Mouse (Mus musculus) frontal cortex, adult 2 months (tissue): Measurements from ENCODE around the gene Hyls1. TPM values are rescaled to one million over a fixed set of nuclear protein-coding genes. Genes with fewer than 3 reads are reported as not detected.

Experiments used
- DNase-seq, 2 experiments: peaks; one replicate each; pipeline ENCODE4 v3.0.0; 2022; ENCODE audit warnings: low spot score in 1 of 2; ENCODE audit errors: extremely low spot score in 1 of 2
- polyA plus RNA-seq: library from polyadenylated mRNA; depleted of rRNA; stranded (reverse); fragments of >200 nt; gene quantifications from 2 replicates; pipeline ENCODE4 v1.2.3, GENCODE M21; 2012

Gene Hyls1
- polyA plus RNA-seq, 1 experiment: 6.2 TPM

GRCm38 (mm10) chr9:35545704-35546103 is 24.5 kb downstream of the Hyls1 start:
- DNase-seq: no peak

- no peak for DNase-seq
These were observed 25.5 kb downstream of the Hyls1 start for GRCm38 (mm10) chr9:35544666-35545065.

- no peak for DNase-seq
These were observed 26.9 kb downstream of the Hyls1 start for GRCm38 (mm10) chr9:35543099-35543860.

- DNase-seq: no peak
These were observed 28.3 kb downstream of the Hyls1 start for GRCm38 (mm10) chr9:35541941-35542340.

GRCm38 (mm10) chr9:35541488-35541887 is 28.7 kb downstream of the Hyls1 start:
- DNase-seq: peak in 1 of 2 experiments; percentile 91

GRCm38 (mm10) chr9:35541024-35541423 is 29.2 kb downstream of the Hyls1 start:
- DNase-seq: no peak

GRCm38 (mm10) chr9:35539001-35539750 is 31.0 kb downstream of the Hyls1 start:
- DNase-seq: no peak

- DNase-seq: no peak
These were observed 34.3 kb downstream of the Hyls1 start for GRCm38 (mm10) chr9:35535876-35536275.

GRCm38 (mm10) chr9:35535110-35535509 is 35.1 kb downstream of the Hyls1 start:
- peak in 1 of 2 experiments; percentile 74 for DNase-seq

- no peak for DNase-seq
These were observed 36.9 kb downstream of the Hyls1 start for GRCm38 (mm10) chr9:35533266-35533665.

- no peak for DNase-seq
These were observed 40.4 kb downstream of the Hyls1 start for GRCm38 (mm10) chr9:35529796-35530195.

GRCm38 (mm10) chr9:35529141-35529540 is 41.1 kb downstream of the Hyls1 start:
- no peak for DNase-seq

- DNase-seq: peak; percentile 61 to 89
These were observed 46.2 kb downstream of the Hyls1 start for GRCm38 (mm10) chr9:35523941-35524411.

- DNase-seq: peak; percentile 60 to 75
These were observed 46.7 kb downstream of the Hyls1 start for GRCm38 (mm10) chr9:35523541-35523940.

- no peak for DNase-seq
These were observed 47.2 kb downstream of the Hyls1 start for GRCm38 (mm10) chr9:35522821-35523515.

- no peak for DNase-seq
These were observed 48.0 kb downstream of the Hyls1 start for GRCm38 (mm10) chr9:35522241-35522640.

GRCm38 (mm10) chr9:35520631-35521348 is 49.4 kb downstream of the Hyls1 start:
- no peak for DNase-seq

GRCm38 (mm10) chr9:35518169-35518568 is 52.0 kb downstream of the Hyls1 start, which contains the start of gene Gm1113:
Gene Gm1113, minus strand, starts transcription at chr9:35518269.
- no peak for DNase-seq

GRCm38 (mm10) chr9:35516711-35517110 is 53.5 kb downstream of the Hyls1 start:
- no peak for DNase-seq

GRCm38 (mm10) chr9:35516182-35516581 is 54.0 kb downstream of the Hyls1 start:
- DNase-seq: no peak
